Mouse (Mus musculus) forelimb bud, embryonic 11.5 days (tissue): ENCODE measurements around the gene Ilf3.
"Not testable (repeated sequence)": the region's sequence is repeated elsewhere in the genome, so short reads cannot be mapped to it uniquely, and the experiment has no call there.

ENCODE experiments used
- DNase-seq: peaks from one replicate; pipeline ENCODE4 v3.0.0-alpha.2; 2012; ENCODE audit warnings: low read depth, low spot score

The Ilf3 gene

GRCm38 (mm10) chr9:21367357-21368111 is at the start of gene Ilf3:
Gene Ilf3, plus strand, starts transcription at chr9:21367871.
- peak; percentile 100 for DNase-seq

- no peak for DNase-seq
Observed at GRCm38 (mm10) chr9:21318792-21319191, 48.9 kb upstream of the Ilf3 start.

GRCm38 (mm10) chr9:21319503-21319902 is 48.2 kb upstream of the Ilf3 start:
- no peak for DNase-seq

GRCm38 (mm10) chr9:21320280-21320618 is 47.4 kb upstream of the Ilf3 start:
- DNase-seq = no peak

GRCm38 (mm10) chr9:21320619-21321512 is 46.8 kb upstream of the Ilf3 start, which contains the start of gene Slc44a2:
Gene Slc44a2, plus strand, starts transcription at chr9:21320698.
- DNase-seq = peak; percentile 80

GRCm38 (mm10) chr9:21321513-21321835 is 46.2 kb upstream of the Ilf3 start:
- no peak for DNase-seq

GRCm38 (mm10) chr9:21322211-21322916 is 45.3 kb upstream of the Ilf3 start:
- DNase-seq = no peak

GRCm38 (mm10) chr9:21322917-21323297 is 44.8 kb upstream of the Ilf3 start:
- DNase-seq = not testable (repeated sequence)

GRCm38 (mm10) chr9:21324269-21324668 is 43.4 kb upstream of the Ilf3 start:
- DNase-seq = no peak

- no peak for DNase-seq
Observed at GRCm38 (mm10) chr9:21327569-21327968, 40.1 kb upstream of the Ilf3 start.

GRCm38 (mm10) chr9:21328041-21328440 is 39.6 kb upstream of the Ilf3 start:
- no peak for DNase-seq

- DNase-seq = no peak
Observed at GRCm38 (mm10) chr9:21329041-21329440, 38.6 kb upstream of the Ilf3 start.

- DNase-seq = no peak
Observed at GRCm38 (mm10) chr9:21329699-21330289, 37.9 kb upstream of the Ilf3 start.

- DNase-seq = no peak
Observed at GRCm38 (mm10) chr9:21331365-21332140, 36.1 kb upstream of the Ilf3 start.

GRCm38 (mm10) chr9:21332161-21333061 is 35.3 kb upstream of the Ilf3 start:
- no peak for DNase-seq

- no peak for DNase-seq
Observed at GRCm38 (mm10) chr9:21333523-21333922, 34.1 kb upstream of the Ilf3 start.

- no peak for DNase-seq
Observed at GRCm38 (mm10) chr9:21334747-21335146, 32.9 kb upstream of the Ilf3 start.

- DNase-seq = no peak
Observed at GRCm38 (mm10) chr9:21335391-21335790, 32.3 kb upstream of the Ilf3 start.

- DNase-seq = no peak
Observed at GRCm38 (mm10) chr9:21336491-21336890, 31.2 kb upstream of the Ilf3 start.

GRCm38 (mm10) chr9:21337652-21338051 is 30.0 kb upstream of the Ilf3 start:
- no peak for DNase-seq
